ENCODE assay signal across 10 mouse cellular contexts in genomic region chr10:106509281-106510165, GRCm38 (mm10). TPM values are rescaled to one million over a fixed set of nuclear protein-coding genes. Genes with fewer than 3 reads are reported as not detected.
DNase-seq lines count a peak whose midpoint lies in the region; TF ChIP-seq lines count a peak whose summit lies in the region.
"Had no signal": no experiment of that assay in that cellular context is flagged by ENCODE, and none has a peak within 500 bp of the region (broad histone marks: within the 10 kb centered on the region; RNA-seq: fewer than 3 reads in every experiment).

No protein-coding gene starts in this region.

- no peak overlapping the region for H3K4me3 ChIP-seq in gastrocnemius, adult 2 months
- H3K4me3 ChIP-seq: embryonic facial prominence, embryonic 10.5 days had no signal

- H3K27ac ChIP-seq in gastrocnemius, adult 2 months = peak overlapping the region; percentile 28; the same call in 1 of the 2 replicates
- H3K27ac ChIP-seq: embryonic facial prominence, embryonic 10.5 days had no signal

- intact Hi-C loops in gastrocnemius, adult 2 months (cut with DNase I) = no loop called here

- no peak for DNase-seq in gastrocnemius, adult 2 months
- DNase-seq in gastrocnemius, postnatal 25 days = no peak
- DNase-seq in brain, adult 2 months (ENCODE audit: low read depth, low spot score) = peak; percentile 89
- DNase-seq in cerebellum, postnatal 10 days = peak; percentile 16 to 19
- peak; percentile 13 to 20 for DNase-seq in left cerebral cortex, adult 9 months (ENCODE audit: low spot score in 2 of 2)
- DNase-seq in lung, postnatal 10 days = no peak
- no peak for DNase-seq in thymus, postnatal 25 days
- DNase-seq in adipocyte (ENCODE audit: low spot score) = no peak

- no peak for TF ChIP-seq CTCF in gastrocnemius, adult 2 months (IDR thresholded peaks at IDR 0.05)

RNA-seq across cellular contexts. Expression of gene Ppfia2, which starts 39.4 kb away (rescaled TPM):
- total RNA-seq in gastrocnemius, adult 2 months (2021) = under 1 TPM; 0.10 to 0.25 TPM
- total RNA-seq in gastrocnemius, postnatal 25 days (2021) = under 1 TPM; 0.10 to 0.16 TPM
- total RNA-seq: MEL had no signal

Comparison
In these comparisons a context has a peak if more than half of its experiments do, and no peak if none do; other contexts are left out.
1. DNase-seq: peak in brain, adult 2 months (single experiment), cerebellum, postnatal 10 days (2 of 2) and left cerebral cortex, adult 9 months (2 of 2); none in gastrocnemius, adult 2 months (single experiment), gastrocnemius, postnatal 25 days (single experiment), lung, postnatal 10 days (single experiment), thymus, postnatal 25 days (single experiment) and adipocyte (single experiment).